Mouse (Mus musculus) natural killer cell, adult 2 months (primary cell): ENCODE measurements at regions not wholly inside any gene's neighbourhood (a gene's known extent, or its start where the extent isn't known, plus 50 kb on each side); places are given as distances from the start of the nearest gene placed in this dataset.

Experiments
- DNase-seq, 2 experiments: peaks; one replicate each; pipeline ENCODE4 v3.0.0; 2022; ENCODE audit warnings: low spot score in 2 of 2

- peak in 1 of 2 experiments; percentile 28 for DNase-seq
Measured at GRCm38 (mm10) chr6:127379511-127379910, 67.1 kb upstream of the Parp11 start.

- DNase-seq = no peak
Measured at GRCm38 (mm10) chr6:127381148-127381888, 65.3 kb upstream of the Parp11 start.

- DNase-seq = no peak
Measured at GRCm38 (mm10) chr6:127391258-127392011, 55.2 kb upstream of the Parp11 start.

GRCm38 (mm10) chr6:127392012-127392798 lies 54.4 kb upstream of the Parp11 start:
- no peak for DNase-seq

GRCm38 (mm10) chr6:127392799-127393172 lies 53.9 kb upstream of the Parp11 start:
- no peak for DNase-seq

GRCm38 (mm10) chr6:127393907-127394600 lies 52.6 kb upstream of the Parp11 start:
- DNase-seq = no peak
